Comparison of ENCODE assay signal across 8 mouse cellular contexts in genomic region chr8:85071514-85072281, GRCm38 (mm10). TPM values are rescaled to one million over a fixed set of nuclear protein-coding genes. Genes with fewer than 3 reads are reported as not detected.
A peak's percentile ranks its signal among the peaks of the same experiment; 100 is the strongest.
DNase-seq lines count a peak whose midpoint lies in the region; ATAC-seq and TF ChIP-seq lines count a peak whose summit lies in the region.

Gene Dhps (plus strand): TSS chr8:85071757.

- ATAC-seq in activated CD4-positive, CD25-positive, alpha-beta regulatory T cell, adult 4 months, result peak; percentile 91
- peak; percentile 95 for ATAC-seq in inflammation-experienced regulatory T-cells, adult 6 months
- ATAC-seq in megakaryocyte-erythroid progenitor cell, adult 5-6 weeks (replicated peaks; ENCODE audit: low FRiP score, low TSS enrichment, poor library complexity, severe bottlenecking), result peak; percentile 69

- peak; percentile 87 for DNase-seq in gastrocnemius, postnatal 10 days
- DNase-seq in left cerebral cortex, postnatal 10 days (ENCODE audit: extremely low spot score in 1 of 2, low spot score in 2 of 2), result peak; percentile 94
- peak; percentile 89 for DNase-seq in right cerebral cortex, postnatal 25 days
- DNase-seq in urinary bladder, postnatal 4 days (ENCODE audit: low spot score in 2 of 2), result peak; percentile 86 to 90

- peak within 1 kb of the TSS; percentile 96 for H3K27ac ChIP-seq in cortical plate, adult 2 months (ENCODE audit: insufficient read depth, low read length)

- H3K4me3 ChIP-seq in cortical plate, adult 2 months (ENCODE audit: insufficient read depth, low read length), result peak within 1 kb of the TSS; percentile 81

- no peak for TF ChIP-seq CTCF in cortical plate, adult 2 months (IDR thresholded peaks at IDR 0.05; ENCODE audit: extremely low read depth, insufficient read depth, low read length)

- TF ChIP-seq POLR2A in cortical plate, adult 2 months (IDR thresholded peaks at IDR 0.05; ENCODE audit: extremely low read depth, insufficient read depth, low read length), result peak; percentile 42; the same call in 1 of the 2 replicates

- H3K4me1 ChIP-seq in cortical plate, adult 2 months (ENCODE audit: control insufficient read depth, insufficient read depth, low read length), result no peaks in the 10 kb centered on the region

- intact Hi-C loops in left cerebral cortex, postnatal 10 days (cut with DNase I), result no loop called here

RNA-seq across cellular contexts. Expression of gene Dhps, which starts in this region (rescaled TPM):
- 10 to 100 TPM; 28.3 to 29.8 TPM for polyA plus RNA-seq in activated CD4-positive, CD25-positive, alpha-beta regulatory T cell, adult 4 months (2017; shearing (Covaris generic))
- 70.6 and 74.6 TPM in 2 replicates for polyA plus RNA-seq in cortical plate, adult 2 months (2012; rRNA removed)
- total RNA-seq in gastrocnemius, postnatal 10 days (2021), result 10 to 100 TPM; 20.6 to 22.1 TPM
- 10 to 100 TPM; 29.3 to 40.4 (median 39.3) TPM for polyA plus RNA-seq in inflammation-experienced regulatory T-cells, adult 6 months (2017; shearing (Covaris generic))
- 10 to 100 TPM; 72.3 to 78.4 TPM for total RNA-seq in left cerebral cortex, postnatal 10 days (2021)
- 69.1 and 99.2 TPM in 2 replicates for total RNA-seq in megakaryocyte-erythroid progenitor cell, adult 5-6 weeks (2014; fragmentation: Nextera tagmentation)
- total RNA-seq in megakaryocyte-erythroid progenitor cell, adult 5-6 weeks (2017), result 15.0 and 17.6 TPM in 2 replicates

Comparison
In these comparisons a context has a peak if more than half of its experiments do, and no peak if none do; other contexts are left out.
1. Peak in every context shown above with its lines: DNase-seq, ATAC-seq, H3K4me3 ChIP-seq and H3K27ac ChIP-seq.